Mouse (Mus musculus) heart, embryonic 14.5 days (tissue): ENCODE measurements at regions not wholly inside any gene's neighbourhood (a gene's known extent, or its start where the extent isn't known, plus 50 kb on each side); places are given as distances from the start of the nearest gene placed in this dataset.

Source experiments
- ATAC-seq: fragments of 200-750 bp; cut with Nextera tagmentation; 2 replicates; pipeline ENCODE4 v1.8.0; 2017; ENCODE audit warnings: low read depth, moderate TSS enrichment; ENCODE audit not compliant: insufficient number of reproducible peaks, insufficient read depth, low FRiP score
- H3K27ac ChIP-seq, 2 experiments: fragments of 200-500 bp in 1 of 2; fragments of 300-500 bp in 1 of 2; sonication (generic) in 1 of 2; replicated peaks in 1 of 2; 2 replicates each; pipeline ENCODE4 v1.5.1; 2012 to 2014; ENCODE audit warnings: low read depth in 2 of 2, low read length in 2 of 2, control low read depth in 1 of 2, mild to moderate bottlenecking in 1 of 2, mixed read lengths in 1 of 2; ENCODE audit not compliant: control insufficient read depth in 1 of 2, insufficient read depth in 1 of 2
- H3K27me3 ChIP-seq: fragments of 300-500 bp; sonication (generic); 2 replicates; pipeline ENCODE4 v1.6.1; 2014; ENCODE audit warnings: mild to moderate bottlenecking, low read length, control low read depth; ENCODE audit not compliant: control insufficient read depth, insufficient read depth
- H3K36me3 ChIP-seq: fragments of 300-500 bp; sonication (generic); 2 replicates; pipeline ENCODE4 v1.6.1; 2014; ENCODE audit warnings: mild to moderate bottlenecking, control low read depth, low read length, mixed read lengths; ENCODE audit not compliant: control insufficient read depth, insufficient read depth
- H3K4me1 ChIP-seq, 2 experiments: fragments of 200-500 bp in 1 of 2; fragments of 300-500 bp in 1 of 2; sonication (generic) in 1 of 2; 2 replicates each; pipeline ENCODE4 v1.6.1; 2012 to 2014; ENCODE audit warnings: low read length in 2 of 2, control low read depth in 1 of 2, mixed read lengths in 1 of 2; ENCODE audit not compliant: control insufficient read depth in 2 of 2, insufficient read depth in 2 of 2
- H3K4me2 ChIP-seq: fragments of 300-500 bp; sonication (generic); 2 replicates; pipeline ENCODE4 v1.6.1; 2014; ENCODE audit warnings: mild to moderate bottlenecking, low read length
- H3K4me3 ChIP-seq, 2 experiments: fragments of 200-500 bp in 1 of 2; fragments of 300-500 bp in 1 of 2; sonication (generic) in 1 of 2; 2 replicates each; pipeline ENCODE4 v1.5.1; 2012 to 2014; ENCODE audit warnings: low read length in 2 of 2, mild to moderate bottlenecking in 2 of 2, control low read depth in 1 of 2, low read depth in 1 of 2, moderate library complexity in 1 of 2; ENCODE audit not compliant: control insufficient read depth in 1 of 2, insufficient read depth in 1 of 2
- H3K9ac ChIP-seq: fragments of 300-500 bp; sonication (generic); 2 replicates; pipeline ENCODE4 v1.6.1; 2014; ENCODE audit warnings: mild to moderate bottlenecking, low read length
- H3K9me3 ChIP-seq: fragments of 300-500 bp; sonication (generic); 2 replicates; pipeline ENCODE4 v1.6.1; 2016; ENCODE audit warnings: low read length, control low read depth; ENCODE audit not compliant: control insufficient read depth
- WGBS: fragments of 180-500 bp; shearing (Covaris S2); extraction: QIAGEN DNeasy Blood & Tissue Kit; methylation state at CpG from one replicate; pipeline ENCODE4 v1.1.7; 2014; 5-methylcytosine and 5-hydroxymethylcytosine counted together

GRCm38 (mm10) chr9:61189295-61189694 lies 182.9 kb upstream of the Tle3 start:
- Histone ChIP-seq H3K36me3 (no peaks in the 10 kb centered on the region), H3K9ac (no peak overlapping the region), H3K9me3 (0 out of 2 replicates have a peak, but pooled peaks cover 2% of the 10 kb centered on the region), H3K4me3 (no peak overlapping the region), H3K4me2 (no peak overlapping the region), H3K4me1 (no peaks in the 10 kb centered on the region), H3K27me3 (0 out of 2 replicates have a peak, but pooled peaks cover 4% of the 10 kb centered on the region), H3K27ac (no peak overlapping the region)
- WGBS: 74% methylated on average over 8 of the region's 8 CpGs
- ATAC-seq: no peak

GRCm38 (mm10) chr9:61199077-61199753 lies 173.0 kb upstream of the Tle3 start:
- Histone ChIP-seq H3K9ac (no peak overlapping the region), H3K27me3 (peaks cover 43% of the 10 kb centered on the region)
- 64% methylated on average over 4 of the region's 4 CpGs for WGBS

GRCm38 (mm10) chr9:61199891-61200290 lies 172.3 kb upstream of the Tle3 start:
- Histone ChIP-seq H3K27ac (no peak overlapping the region), H3K9me3 (no peaks in the 10 kb centered on the region), H3K27me3 (peaks cover 47% of the 10 kb centered on the region), H3K36me3 (no peaks in the 10 kb centered on the region), H3K4me1 (no peaks in the 10 kb centered on the region), H3K4me3 (no peak overlapping the region), H3K4me2 (no peak overlapping the region), H3K9ac (no peak overlapping the region)
- 28% methylated on average over 8 of the region's 8 CpGs for WGBS
- no peak for ATAC-seq

More at GRCm38 (mm10) chr9:61199077-61199753, 173.0 kb upstream of the Tle3 start:
- H3K4me3 ChIP-seq: no peak overlapping the region
- H3K36me3 ChIP-seq: no peaks in the 10 kb centered on the region
- no peak for ATAC-seq
- no peak overlapping the region for H3K27ac ChIP-seq
- no peaks in the 10 kb centered on the region for H3K9me3 ChIP-seq
- H3K4me1 ChIP-seq: no peaks in the 10 kb centered on the region
- no peak overlapping the region for H3K4me2 ChIP-seq

- H3K9me3 ChIP-seq: no peaks in the 10 kb centered on the region
- WGBS: 20% methylated on average over 5 of the region's 5 CpGs
- no peaks in the 10 kb centered on the region for H3K4me1 ChIP-seq
- ATAC-seq: no peak
- peaks cover 50% of the 10 kb centered on the region for H3K27me3 ChIP-seq
- H3K36me3 ChIP-seq: no peaks in the 10 kb centered on the region
- no peak overlapping the region for H3K4me2 ChIP-seq
- no peak overlapping the region for H3K4me3 ChIP-seq
- H3K27ac ChIP-seq: no peak overlapping the region
- H3K9ac ChIP-seq: no peak overlapping the region
Measured at GRCm38 (mm10) chr9:61200295-61200955, 171.7 kb upstream of the Tle3 start.

GRCm38 (mm10) chr9:61205049-61205448 lies 167.1 kb upstream of the Tle3 start:
- 78% methylated on average over 8 of the region's 8 CpGs for WGBS
- no peak overlapping the region for H3K9ac ChIP-seq
- H3K4me3 ChIP-seq: no peak overlapping the region
- no peak overlapping the region for H3K27ac ChIP-seq
- peaks cover 0 to 3% of the 10 kb centered on the region in 2 experiments; a peak in 2 of 4 replicates for H3K4me1 ChIP-seq
- ATAC-seq: no peak
- H3K27me3 ChIP-seq: peaks cover 66% of the 10 kb centered on the region
- no peaks in the 10 kb centered on the region for H3K36me3 ChIP-seq
- no peaks in the 10 kb centered on the region for H3K9me3 ChIP-seq
- H3K4me2 ChIP-seq: no peak overlapping the region

GRCm38 (mm10) chr9:61206725-61207365 lies 165.3 kb upstream of the Tle3 start:
- no peak for ATAC-seq
- no peak overlapping the region for H3K4me2 ChIP-seq
- H3K9me3 ChIP-seq: no peaks in the 10 kb centered on the region
- peaks cover 69% of the 10 kb centered on the region for H3K27me3 ChIP-seq
- H3K27ac ChIP-seq: no peak overlapping the region
- H3K9ac ChIP-seq: no peak overlapping the region
- no peak overlapping the region for H3K4me3 ChIP-seq
- H3K4me1 ChIP-seq: peaks cover 0 to 3% of the 10 kb centered on the region in 2 experiments; a peak in 2 of 4 replicates
- 63% methylated on average over 13 of the region's 13 CpGs for WGBS
- H3K36me3 ChIP-seq: no peaks in the 10 kb centered on the region

GRCm38 (mm10) chr9:61207423-61208150 lies 164.6 kb upstream of the Tle3 start:
- Histone ChIP-seq H3K4me1 (peaks cover 0 to 3% of the 10 kb centered on the region in 2 experiments; a peak in 2 of 4 replicates), H3K9ac (no peak overlapping the region), H3K4me3 (no peak overlapping the region), H3K9me3 (no peaks in the 10 kb centered on the region), H3K36me3 (no peaks in the 10 kb centered on the region), H3K27ac (no peak overlapping the region), H3K27me3 (peaks cover 72% of the 10 kb centered on the region), H3K4me2 (no peak overlapping the region)
- 89% methylated on average over 13 of the region's 13 CpGs for WGBS
- ATAC-seq: no peak
